Mouse (Mus musculus): Measurements from ENCODE around the gene Nlgn1.

DNA sequence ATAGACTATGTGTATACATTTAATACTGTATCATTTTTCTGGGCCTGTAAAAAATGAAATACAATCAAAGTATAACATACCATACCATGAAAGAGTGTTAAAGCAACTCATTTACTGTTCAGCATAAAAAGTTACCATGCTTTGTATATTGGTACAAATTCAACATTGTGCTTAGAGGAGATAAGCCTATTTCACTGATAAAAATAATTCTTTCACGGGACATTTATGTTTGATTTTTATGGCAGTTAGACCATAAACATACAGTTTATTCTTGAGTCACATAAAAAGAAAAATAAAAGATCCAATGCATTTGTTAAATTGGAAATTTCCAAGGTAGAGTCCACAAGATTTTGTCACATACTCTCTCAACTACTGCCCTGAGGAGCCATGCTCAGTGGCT is 608.1 kb downstream of the Nlgn1 start:
- TF ChIP-seq CTCF (IDR thresholded peaks at IDR 0.05; ENCODE audit: extremely low read depth, insufficient read length, insufficient replicate concordance, low read depth, low read length), result no peak
- no peak for TF ChIP-seq POLR2A (IDR thresholded peaks at IDR 0.05; ENCODE audit: low read depth, low read length)

Measured in small intestine, adult 2 months (tissue).